Mouse (Mus musculus) embryonic facial prominence, embryonic 11.5 days (tissue): ENCODE measurements around the gene Cacng1. TPM values are rescaled to one million over a fixed set of nuclear protein-coding genes. Genes with fewer than 3 reads are reported as not detected.

Source experiments
- ATAC-seq: fragments of 200-750 bp; cut with Nextera tagmentation; replicated peaks from 2 replicates; pipeline ENCODE4 v1.8.0; 2017; ENCODE audit warnings: low read depth; ENCODE audit not compliant: insufficient number of reproducible peaks, low FRiP score, low TSS enrichment
- DNase-seq: peaks from one replicate; pipeline ENCODE4 v3.0.0-alpha.2; 2015; ENCODE audit warnings: low spot score
- H3K27ac ChIP-seq: fragments of 300-500 bp; sonication (generic); replicated peaks from 2 replicates; pipeline ENCODE4 v1.5.1; 2014; ENCODE audit warnings: mild to moderate bottlenecking, low read depth, low read length, control low read depth
- H3K27me3 ChIP-seq: fragments of 300-500 bp; sonication (generic); 2 replicates; pipeline ENCODE4 v1.6.1; 2014; ENCODE audit warnings: mild to moderate bottlenecking, low read length, moderate library complexity, mixed read lengths; ENCODE audit not compliant: control insufficient read depth, insufficient read depth
- H3K36me3 ChIP-seq: fragments of 300-500 bp; sonication (generic); replicated peaks from 2 replicates; pipeline ENCODE4 v1.6.1; 2014; ENCODE audit warnings: low read depth, mild to moderate bottlenecking, low read length, moderate library complexity, mixed read lengths; ENCODE audit not compliant: control insufficient read depth, insufficient read depth
- H3K4me1 ChIP-seq: fragments of 300-500 bp; sonication (generic); 2 replicates; pipeline ENCODE4 v1.6.1; 2014; ENCODE audit warnings: low read length, mixed read lengths; ENCODE audit not compliant: control insufficient read depth, insufficient read depth
- H3K4me2 ChIP-seq: fragments of 300-500 bp; sonication (generic); 2 replicates; pipeline ENCODE4 v1.6.1; 2014; ENCODE audit warnings: low read depth, mild to moderate bottlenecking, control low read depth, low read length, moderate library complexity
- H3K4me3 ChIP-seq: fragments of 300-500 bp; sonication (generic); 2 replicates; pipeline ENCODE4 v1.5.1; 2014; ENCODE audit warnings: low read depth, low read length, control low read depth
- H3K9ac ChIP-seq: fragments of 300-500 bp; sonication (generic); replicated peaks from 2 replicates; pipeline ENCODE4 v1.6.1; 2014; ENCODE audit warnings: mild to moderate bottlenecking, control low read depth, low read length
- H3K9me3 ChIP-seq: fragments of 300-500 bp; sonication (generic); replicated peaks from 2 replicates; pipeline ENCODE4 v1.6.1; 2016; ENCODE audit warnings: mild to moderate bottlenecking, low read length, inconsistent platforms, mixed read lengths; ENCODE audit not compliant: control insufficient read depth
- WGBS: fragments of 180-500 bp; shearing (Covaris S2); extraction: QIAGEN DNeasy Blood & Tissue Kit; methylation state at CpG from one replicate; pipeline ENCODE4 v1.1.7; 2014; 5-methylcytosine and 5-hydroxymethylcytosine counted together
- polyA plus RNA-seq: library from polyadenylated mRNA; unstranded; fragments of >200 nt; fragmentation: Nextera tagmentation; extraction: Ambion mirVana; gene quantifications from 2 replicates; pipeline ENCODE4 v1.2.1, GENCODE M21; 2014

Cacng1 gene
- polyA plus RNA-seq, 1 experiment from 2014 or later = not detected

DNA sequence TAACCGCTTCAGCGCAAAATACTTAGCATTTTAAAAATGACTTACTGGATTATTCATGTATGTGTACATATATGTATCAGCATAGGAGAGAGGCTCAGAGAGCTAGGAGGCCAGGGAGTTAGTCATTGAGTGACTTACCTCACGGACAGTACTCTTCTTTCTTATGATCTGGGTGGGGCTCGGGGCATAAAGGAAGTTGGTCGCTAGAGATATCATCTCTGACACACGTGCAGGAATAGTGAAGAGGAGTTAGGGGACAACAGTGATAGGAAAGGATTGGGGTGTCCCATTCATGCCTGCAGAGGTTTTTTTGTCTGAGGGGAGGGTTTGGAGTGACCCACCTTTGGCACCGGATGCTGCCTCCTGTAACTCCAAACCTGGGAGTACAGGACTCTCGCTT is 8.3 kb upstream of the Cacng1 start:
- Histone ChIP-seq H3K36me3 (no peaks in the 10 kb centered on the region), H3K9ac (no peak overlapping the region), H3K27me3 (no peaks in the 10 kb centered on the region), H3K4me1 (no peaks in the 10 kb centered on the region), H3K27ac (no peak overlapping the region), H3K4me3 (no peak overlapping the region), H3K4me2 (no peak overlapping the region), H3K9me3 (no peaks in the 10 kb centered on the region)
- WGBS = 91% methylated on average over 8 of the region's 8 CpGs
- ATAC-seq = no peak
- no peak for DNase-seq

DNA sequence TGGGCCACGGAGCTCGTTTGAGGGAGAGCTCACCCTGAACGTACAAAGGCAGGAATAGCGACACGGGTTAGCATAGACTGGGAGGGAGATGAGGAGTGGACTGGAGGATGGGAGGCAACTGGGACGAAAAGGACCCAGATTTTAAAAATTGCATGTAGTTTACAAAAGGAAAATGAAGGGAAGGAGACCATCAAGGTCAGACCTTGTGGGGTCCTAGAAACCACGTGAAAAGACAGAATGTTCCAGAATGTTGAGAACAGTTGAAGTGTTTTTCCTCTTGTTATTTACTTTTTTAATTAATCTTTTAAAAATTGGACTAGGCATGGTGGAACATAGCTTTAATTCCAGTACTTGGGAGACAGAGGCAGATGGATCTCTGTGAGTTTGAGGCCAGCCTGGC is 4.7 kb upstream of the Cacng1 start:
- H3K27ac ChIP-seq = no peak overlapping the region
- no peak overlapping the region for H3K9ac ChIP-seq
- no peak overlapping the region for H3K4me2 ChIP-seq
- no peak for ATAC-seq
- DNase-seq = no peak
- H3K36me3 ChIP-seq = no peaks in the 10 kb centered on the region
- no peak overlapping the region for H3K4me3 ChIP-seq
- H3K4me1 ChIP-seq = no peaks in the 10 kb centered on the region
- H3K9me3 ChIP-seq = no peaks in the 10 kb centered on the region
- H3K27me3 ChIP-seq = no peaks in the 10 kb centered on the region
- WGBS = 80% methylated on average over 7 of the region's 7 CpGs

DNA sequence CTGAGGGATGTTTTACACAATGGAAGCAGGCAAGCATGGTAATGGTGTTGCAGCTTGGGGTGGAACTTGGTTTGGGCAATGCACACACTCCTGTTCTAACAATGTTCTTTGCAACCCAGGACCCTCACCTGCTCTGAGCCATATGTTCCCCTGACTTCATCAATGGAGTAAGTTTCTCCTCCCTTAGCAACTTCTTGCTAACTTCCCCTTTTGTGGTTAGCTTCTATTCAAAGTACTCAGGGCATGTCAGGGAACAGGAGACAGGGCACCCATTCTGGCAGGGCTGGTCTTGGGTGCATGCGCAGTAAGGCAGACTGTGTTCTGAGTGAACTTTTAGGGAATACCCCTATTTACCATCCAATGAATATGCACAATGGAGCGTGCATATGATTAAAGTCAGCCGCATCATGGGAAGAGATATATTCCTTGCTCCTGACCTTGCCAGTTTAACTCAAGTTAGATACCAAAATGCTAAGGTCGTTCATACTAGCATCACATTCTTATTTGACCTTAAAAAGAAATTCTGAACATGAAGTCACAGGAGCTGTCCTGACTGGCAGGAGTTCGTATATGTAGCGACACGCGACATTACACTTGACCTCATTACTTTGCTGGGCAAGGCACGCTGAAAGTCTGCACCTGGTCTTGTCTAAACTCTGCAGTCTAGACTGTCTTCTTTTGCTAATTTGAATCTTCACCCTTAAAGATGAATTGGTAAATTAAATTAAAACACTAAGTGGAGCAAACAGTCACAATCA is 4.1 kb upstream of the Cacng1 start:
- Histone ChIP-seq H3K4me1 (no peaks in the 10 kb centered on the region), H3K27ac (no peak overlapping the region), H3K4me2 (no peak overlapping the region), H3K4me3 (no peak overlapping the region), H3K27me3 (no peaks in the 10 kb centered on the region), H3K36me3 (no peaks in the 10 kb centered on the region), H3K9ac (no peak overlapping the region), H3K9me3 (no peaks in the 10 kb centered on the region)
- 87% methylated on average over 9 of the region's 9 CpGs for WGBS
- no peak for ATAC-seq
- DNase-seq = no peak

DNA sequence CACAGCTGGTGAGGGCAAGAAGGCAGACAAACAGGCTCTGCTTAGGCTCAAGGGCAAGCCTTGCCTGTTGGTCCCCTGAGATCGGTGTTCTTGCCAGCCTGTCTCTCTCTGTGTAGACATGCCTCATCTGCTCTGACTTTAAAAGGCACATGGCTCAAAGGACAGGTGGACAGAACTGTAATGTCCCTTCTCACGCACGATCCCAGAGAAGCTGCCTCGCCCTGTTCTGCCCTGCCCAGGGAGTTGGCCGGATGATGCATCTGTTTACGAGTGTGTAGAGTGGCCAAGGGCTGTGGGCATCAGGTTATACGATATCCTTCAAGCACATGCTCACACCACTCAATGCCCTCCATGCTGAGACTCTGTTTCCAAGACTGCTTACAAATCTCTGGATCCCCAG is 2.0 kb downstream of the Cacng1 start:
- no peaks in the 10 kb centered on the region for H3K4me1 ChIP-seq
- ATAC-seq (no peak), DNase-seq (no peak)
- 81% methylated on average over 7 of the region's 7 CpGs for WGBS
- no peaks in the 10 kb centered on the region for H3K36me3 ChIP-seq
- no peak overlapping the region for H3K9ac ChIP-seq
- H3K27me3 ChIP-seq = no peaks in the 10 kb centered on the region
- H3K4me2 ChIP-seq = no peak overlapping the region
- H3K9me3 ChIP-seq = no peaks in the 10 kb centered on the region
- no peak overlapping the region for H3K4me3 ChIP-seq
- H3K27ac ChIP-seq = no peak overlapping the region

DNA sequence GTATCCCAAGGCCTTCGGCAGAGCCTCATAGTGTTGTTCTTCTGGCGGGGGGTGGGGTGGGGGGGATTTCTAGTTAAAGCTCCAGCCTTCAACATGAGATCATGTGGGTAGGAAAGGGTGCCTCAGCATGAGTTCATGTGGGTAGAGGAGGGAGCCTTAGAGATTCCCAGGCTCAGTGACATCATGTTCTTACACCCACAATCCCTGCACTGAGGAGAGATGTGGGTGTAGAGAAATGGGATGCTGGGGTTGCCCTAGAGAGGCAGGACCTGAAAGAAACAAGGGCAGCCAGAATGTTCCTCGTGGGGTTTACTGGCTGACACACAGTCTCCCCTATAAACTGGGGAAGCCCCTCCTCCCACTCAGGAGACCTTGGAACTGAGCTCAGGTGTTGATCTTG is 5.9 kb downstream of the Cacng1 start:
- Histone ChIP-seq H3K4me3 (no peak overlapping the region), H3K4me1 (no peaks in the 10 kb centered on the region), H3K9me3 (no peaks in the 10 kb centered on the region), H3K36me3 (no peaks in the 10 kb centered on the region), H3K4me2 (no peak overlapping the region), H3K27ac (no peak overlapping the region), H3K27me3 (no peaks in the 10 kb centered on the region), H3K9ac (no peak overlapping the region)
- 64% methylated on average over 3 of the region's 3 CpGs for WGBS
- DNase-seq = no peak
- no peak for ATAC-seq

DNA sequence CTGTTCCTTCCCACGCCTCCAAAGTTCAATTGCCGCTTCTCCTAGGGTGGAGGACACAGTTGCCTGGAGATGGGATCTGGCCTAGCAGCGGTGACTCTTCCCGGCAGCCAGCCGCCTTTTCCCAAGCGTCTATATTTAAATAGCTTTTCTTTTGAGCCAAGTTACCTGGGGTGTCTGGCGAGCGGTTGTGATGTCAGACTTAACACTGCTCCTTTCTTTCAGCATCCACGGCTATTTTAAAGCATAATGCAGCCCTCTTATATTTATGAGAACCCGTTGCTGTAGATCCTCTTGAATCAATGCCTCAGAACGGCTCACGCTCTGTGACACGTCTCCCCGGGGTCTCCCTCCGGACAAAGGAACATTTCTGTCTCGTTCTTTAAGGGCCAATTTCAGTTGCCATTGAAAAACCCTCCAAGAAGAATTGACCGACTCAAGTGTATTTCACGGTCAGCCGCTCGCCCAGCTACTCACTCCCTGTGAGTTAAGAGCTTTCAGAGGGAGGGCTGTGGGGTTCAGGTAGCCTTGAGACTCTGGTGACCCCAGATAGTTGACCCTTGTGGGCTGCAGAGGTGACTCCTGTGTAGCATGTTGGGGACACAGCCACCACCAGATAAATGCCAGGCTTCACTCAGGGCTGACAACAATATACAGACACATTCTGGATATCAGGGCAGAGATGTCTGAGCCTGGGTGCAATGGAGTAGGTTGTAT is 8.3 kb downstream of the Cacng1 start:
- no peaks in the 10 kb centered on the region for H3K9me3 ChIP-seq
- no peak overlapping the region for H3K9ac ChIP-seq
- ATAC-seq (no peak), DNase-seq (peak; percentile 6)
- 53% methylated on average over 20 of the region's 20 CpGs for WGBS
- no peak overlapping the region for H3K27ac ChIP-seq
- no peak overlapping the region for H3K4me3 ChIP-seq
- H3K4me1 ChIP-seq = no peaks in the 10 kb centered on the region
- H3K27me3 ChIP-seq = no peaks in the 10 kb centered on the region
- no peak overlapping the region for H3K4me2 ChIP-seq
- no peaks in the 10 kb centered on the region for H3K36me3 ChIP-seq

DNA sequence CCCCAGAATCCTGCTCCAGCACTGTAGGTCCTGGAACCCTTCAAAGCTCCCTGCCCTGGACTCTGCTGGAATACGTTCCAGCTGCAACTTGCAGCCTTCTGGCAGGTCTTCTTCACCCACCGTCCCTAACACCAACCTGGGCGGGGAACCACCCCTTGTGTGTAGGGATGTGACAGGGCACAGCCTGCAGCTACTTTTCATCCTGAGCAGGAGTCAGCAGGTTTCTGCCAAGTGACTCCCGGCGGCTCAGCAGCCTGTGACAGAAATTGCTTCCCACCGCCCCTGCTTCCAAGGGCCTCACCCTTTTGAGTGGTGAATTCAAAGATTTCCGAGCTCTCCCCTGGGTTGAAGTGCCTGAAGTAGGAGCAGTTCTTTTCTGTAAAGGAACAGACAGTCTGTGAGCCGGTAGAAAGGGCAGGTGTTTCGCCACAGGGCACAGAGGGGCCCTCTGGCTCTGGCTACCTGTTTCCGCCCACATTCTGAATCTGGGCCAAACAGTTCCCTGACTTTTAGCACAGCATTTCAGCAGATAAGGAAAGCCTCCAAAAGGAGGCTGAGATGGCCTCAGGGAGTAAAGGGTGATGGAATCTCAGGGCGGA is 10.7 kb downstream of the Cacng1 start:
- Histone ChIP-seq H3K4me1 (no peaks in the 10 kb centered on the region), H3K27ac (no peak overlapping the region)
- DNase-seq = no peak

DNA sequence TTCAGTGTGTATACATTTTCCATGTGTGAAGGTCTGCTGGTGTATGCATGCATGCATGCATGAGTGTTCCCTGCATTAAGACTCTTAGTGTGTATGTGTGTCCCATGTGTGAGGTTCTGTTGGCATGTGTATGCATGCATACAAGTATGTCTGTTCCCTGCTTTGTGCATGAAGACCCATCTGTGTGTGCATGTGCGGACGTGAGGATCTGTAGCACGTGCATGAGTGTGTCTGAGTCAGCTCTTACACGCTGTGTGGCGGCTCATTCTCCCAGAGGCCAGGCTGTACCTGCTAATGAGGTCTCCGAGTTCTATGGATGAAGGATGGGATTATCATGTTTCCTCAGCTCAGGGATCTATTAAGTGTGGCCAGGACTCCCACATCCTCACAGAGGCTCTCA is 11.3 kb downstream of the Cacng1 start:
- no peaks in the 10 kb centered on the region for H3K9me3 ChIP-seq
- H3K4me1 ChIP-seq = no peaks in the 10 kb centered on the region
- H3K4me2 ChIP-seq = no peak overlapping the region
- DNase-seq = no peak
- no peak overlapping the region for H3K4me3 ChIP-seq
- no peaks in the 10 kb centered on the region for H3K36me3 ChIP-seq
- H3K9ac ChIP-seq = no peak overlapping the region
- H3K27me3 ChIP-seq = no peaks in the 10 kb centered on the region
- 81% methylated on average over 6 of the region's 6 CpGs for WGBS
- no peak overlapping the region for H3K27ac ChIP-seq
- no peak for ATAC-seq

More for the DNA sequence above, 10.7 kb downstream of the Cacng1 start:
- H3K27me3 ChIP-seq = no peaks in the 10 kb centered on the region
- WGBS = 70% methylated on average over 11 of the region's 11 CpGs
- no peak overlapping the region for H3K9ac ChIP-seq
- H3K4me3 ChIP-seq = no peak overlapping the region
- no peak overlapping the region for H3K4me2 ChIP-seq
- ATAC-seq = no peak
- no peaks in the 10 kb centered on the region for H3K9me3 ChIP-seq
- no peaks in the 10 kb centered on the region for H3K36me3 ChIP-seq
